Mouse (Mus musculus) testis, adult 2 months (tissue): ENCODE results near the gene Atf4. TPM values are rescaled to one million over a fixed set of nuclear protein-coding genes. Genes with fewer than 3 reads are reported as not detected.

ENCODE experiments used
- H3K27ac ChIP-seq: fragments of 200-500 bp; 2 replicates; pipeline ENCODE4 v1.5.1; 2012; ENCODE audit warnings: low read depth, low read length; ENCODE audit not compliant: control insufficient read depth, insufficient read depth
- H3K27me3 ChIP-seq: fragments of 200-500 bp; 2 replicates; pipeline ENCODE4 v1.6.1; 2012; ENCODE audit warnings: mild to moderate bottlenecking, low read length, moderate library complexity; ENCODE audit not compliant: control insufficient read depth, insufficient read depth
- H3K36me3 ChIP-seq: fragments of 200-500 bp; 2 replicates; pipeline ENCODE4 v1.6.1; 2012; ENCODE audit warnings: mild to moderate bottlenecking, low read length; ENCODE audit not compliant: control insufficient read depth, insufficient read depth
- H3K4me1 ChIP-seq: fragments of 200-500 bp; 2 replicates; pipeline ENCODE4 v1.6.1; 2012; ENCODE audit warnings: low read length; ENCODE audit not compliant: control insufficient read depth, insufficient read depth
- H3K4me3 ChIP-seq: fragments of 200-500 bp; 2 replicates; pipeline ENCODE4 v1.5.1; 2012; ENCODE audit warnings: low read depth, mild to moderate bottlenecking, low read length, moderate library complexity, mixed read lengths; ENCODE audit not compliant: control insufficient read depth
- CTCF ChIP-seq: fragments of 200-500 bp; IDR thresholded peaks from 2 replicates; pipeline ENCODE4 v1.5.1; 2012; ENCODE audit warnings: low read depth, mild to moderate bottlenecking, inconsistent platforms, low read length, moderate library complexity; ENCODE audit not compliant: control insufficient read depth, insufficient read depth, insufficient replicate concordance
- POLR2A ChIP-seq: fragments of 200-500 bp; IDR thresholded peaks from 2 replicates; pipeline ENCODE4 v1.6.1; 2012; ENCODE audit warnings: low read depth, mild to moderate bottlenecking, inconsistent platforms, low read length, moderate library complexity; ENCODE audit not compliant: control insufficient read depth
- polyA plus RNA-seq: library from polyadenylated mRNA; depleted of rRNA; stranded (reverse); fragments of >200 nt; gene quantifications from 2 replicates; pipeline ENCODE4 v1.2.3, GENCODE M21; 2012

The Atf4 gene
- polyA plus RNA-seq, 1 experiment: 46.7 TPM

- H3K27me3 ChIP-seq: no peaks in the 10 kb centered on the region
- peaks cover 2% of the 10 kb centered on the region for H3K36me3 ChIP-seq
- H3K4me1 ChIP-seq: peaks cover 2% of the 10 kb centered on the region; the same call in 1 of the 2 replicates
- H3K27ac ChIP-seq: no peak overlapping the region
- no peak for TF ChIP-seq POLR2A
- no peak for TF ChIP-seq CTCF
- H3K4me3 ChIP-seq: no peak overlapping the region
Observed at GRCm38 (mm10) chr15:80232331-80232730, 22.7 kb upstream of the Atf4 start.

- peaks cover 2% of the 10 kb centered on the region; the same call in 1 of the 2 replicates for H3K4me1 ChIP-seq
- H3K27ac ChIP-seq: peak overlapping the region; percentile 90; the same call in 1 of the 2 replicates
- peak overlapping the region; percentile 100 for H3K4me3 ChIP-seq
- H3K36me3 ChIP-seq: peaks cover 2% of the 10 kb centered on the region
- H3K27me3 ChIP-seq: no peaks in the 10 kb centered on the region
- no peak for TF ChIP-seq POLR2A
- no peak for TF ChIP-seq CTCF
Observed at GRCm38 (mm10) chr15:80233053-80233452, 21.9 kb upstream of the Atf4 start.

GRCm38 (mm10) chr15:80233733-80234509, 21.1 kb upstream of the Atf4 start, which contains the start of gene Mief1:
TSS of gene Mief1 (plus strand) at chr15:80234018.
- Histone ChIP-seq H3K4me3 (peak within 1 kb of the TSS; percentile 100), H3K36me3 (peaks cover 2% of the 10 kb centered on the region), H3K27me3 (no peaks in the 10 kb centered on the region), H3K27ac (peak within 1 kb of the TSS; percentile 90), H3K4me1 (peaks cover 2% of the 10 kb centered on the region; the same call in 1 of the 2 replicates)
- TF ChIP-seq CTCF (peak; percentile 10; the same call in 1 of the 2 replicates), POLR2A (peak; percentile 98)

- no peak for TF ChIP-seq CTCF
- no peak for TF ChIP-seq POLR2A
- Histone ChIP-seq H3K4me3 (peak within 1 kb of the TSS; percentile 100), H3K27ac (no peak within 1 kb of the TSS), H3K36me3 (peaks cover 2% of the 10 kb centered on the region), H3K27me3 (no peaks in the 10 kb centered on the region), H3K4me1 (peaks cover 2% of the 10 kb centered on the region; the same call in 1 of the 2 replicates)
Observed at GRCm38 (mm10) chr15:80235535-80235934, 19.4 kb upstream of the Atf4 start, which contains the start of gene AC140267.1. TSS of gene AC140267.1 (plus strand) at chr15:80235835.

- Histone ChIP-seq H3K27me3 (no peaks in the 10 kb centered on the region), H3K4me1 (no peaks in the 10 kb centered on the region), H3K36me3 (peaks cover 7% of the 10 kb centered on the region), H3K27ac (no peak overlapping the region), H3K4me3 (no peak overlapping the region)
- no peak for TF ChIP-seq POLR2A
- TF ChIP-seq CTCF: no peak
Observed at GRCm38 (mm10) chr15:80248135-80248534, 6.8 kb upstream of the Atf4 start.

- no peak overlapping the region for H3K27ac ChIP-seq
- TF ChIP-seq POLR2A (no peak), CTCF (no peak)
- H3K4me3 ChIP-seq: no peak overlapping the region
- no peaks in the 10 kb centered on the region for H3K4me1 ChIP-seq
- peaks cover 7% of the 10 kb centered on the region for H3K36me3 ChIP-seq
- no peaks in the 10 kb centered on the region for H3K27me3 ChIP-seq
Observed at GRCm38 (mm10) chr15:80248596-80248995, 6.4 kb upstream of the Atf4 start.

- peaks cover 7% of the 10 kb centered on the region for H3K36me3 ChIP-seq
- no peaks in the 10 kb centered on the region for H3K27me3 ChIP-seq
- H3K4me3 ChIP-seq: no peak overlapping the region
- H3K27ac ChIP-seq: no peak overlapping the region
- TF ChIP-seq CTCF (no peak), POLR2A (no peak)
- peaks cover 6% of the 10 kb centered on the region for H3K4me1 ChIP-seq
Observed at GRCm38 (mm10) chr15:80249672-80250071, 5.3 kb upstream of the Atf4 start.

- Histone ChIP-seq H3K4me1 (peaks cover 6% of the 10 kb centered on the region), H3K4me3 (no peak overlapping the region), H3K27me3 (no peaks in the 10 kb centered on the region), H3K27ac (no peak overlapping the region), H3K36me3 (peaks cover 7% of the 10 kb centered on the region)
- TF ChIP-seq POLR2A: no peak
- no peak for TF ChIP-seq CTCF
Observed at GRCm38 (mm10) chr15:80250586-80250985, 4.4 kb upstream of the Atf4 start.
